In the genomic region with DNA sequence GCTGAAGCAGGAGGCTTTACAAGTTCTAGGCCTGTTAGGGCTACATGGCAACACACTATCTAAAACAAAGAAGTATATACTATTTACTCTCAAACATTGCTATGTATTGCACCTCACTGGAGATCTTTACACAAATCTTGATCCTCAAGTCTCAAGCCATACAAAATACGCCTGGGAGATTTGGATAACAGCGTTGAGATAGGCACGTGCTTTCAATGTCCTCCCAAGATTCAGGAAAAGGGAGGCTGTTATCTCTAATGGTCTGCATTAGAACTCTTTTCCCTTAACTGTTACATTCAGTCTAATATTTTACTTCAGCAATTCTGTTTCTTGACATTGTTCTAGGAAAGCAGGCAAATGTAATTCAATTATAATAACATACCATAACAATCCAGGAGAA, we compare ENCODE assay signal across 45 mouse cellular contexts. TPM values are rescaled to one million over a fixed set of nuclear protein-coding genes. Genes with fewer than 3 reads are reported as not detected.
"Had no signal": no experiment of that assay in that cellular context is flagged by ENCODE, and none has a peak within 500 bp of the region (broad histone marks: within the 10 kb centered on the region; RNA-seq: fewer than 3 reads in every experiment).

No protein-coding gene starts in this region.

- H3K4me1 ChIP-seq: limb, embryonic 10.5 days; limb, embryonic 12.5 days; limb, embryonic 13.5 days; limb, embryonic 15.5 days; midbrain, embryonic 10.5 days; midbrain, embryonic 12.5 days; midbrain, embryonic 13.5 days; midbrain, embryonic 15.5 days; neural tube, embryonic 12.5 days had no signal

- H3K27ac ChIP-seq: left cerebral cortex, adult 2 months; limb, embryonic 10.5 days; limb, embryonic 12.5 days; limb, embryonic 13.5 days; limb, embryonic 15.5 days; liver, embryonic 12.5 days; liver, embryonic 13.5 days; lung, embryonic 15.5 days; macrophage; midbrain, embryonic 10.5 days; midbrain, embryonic 12.5 days; midbrain, embryonic 13.5 days; midbrain, embryonic 15.5 days; neural tube, embryonic 12.5 days had no signal

- ATAC-seq: liver, embryonic 12.5 days; lung, postnatal 0 days; midbrain, embryonic 13.5 days; midbrain, embryonic 15.5 days; midbrain, embryonic 16.5 days had no signal

- H3K9me3 ChIP-seq: limb, embryonic 10.5 days; limb, embryonic 12.5 days; limb, embryonic 13.5 days; limb, embryonic 15.5 days; liver, embryonic 12.5 days; liver, embryonic 13.5 days; lung, embryonic 15.5 days; midbrain, embryonic 10.5 days; midbrain, embryonic 12.5 days; midbrain, embryonic 13.5 days; midbrain, embryonic 15.5 days; neural tube, embryonic 12.5 days had no signal

- H3K4me3 ChIP-seq: left cerebral cortex, adult 2 months; limb, embryonic 10.5 days; limb, embryonic 12.5 days; limb, embryonic 13.5 days; limb, embryonic 15.5 days; liver, embryonic 12.5 days; liver, embryonic 13.5 days; lung, embryonic 15.5 days; megakaryocyte, embryonic 14.5 days; midbrain, embryonic 10.5 days; midbrain, embryonic 12.5 days; midbrain, embryonic 13.5 days; midbrain, embryonic 15.5 days; myocyte; neural tube, embryonic 12.5 days had no signal

- H3K27me3 ChIP-seq: limb, embryonic 12.5 days; limb, embryonic 13.5 days; limb, embryonic 15.5 days; liver, embryonic 12.5 days; liver, embryonic 13.5 days; lung, embryonic 15.5 days; megakaryocyte, embryonic 14.5 days; midbrain, embryonic 12.5 days; midbrain, embryonic 13.5 days; midbrain, embryonic 15.5 days; neural tube, embryonic 12.5 days had no signal

- H3K9ac ChIP-seq: limb, embryonic 12.5 days; limb, embryonic 13.5 days; limb, embryonic 15.5 days; liver, embryonic 12.5 days; liver, embryonic 13.5 days; lung, embryonic 14.5 days; lung, embryonic 15.5 days; midbrain, embryonic 12.5 days; midbrain, embryonic 13.5 days; midbrain, embryonic 15.5 days; neural tube, embryonic 12.5 days had no signal

- H3K4me2 ChIP-seq: limb, embryonic 12.5 days; limb, embryonic 13.5 days; limb, embryonic 15.5 days; liver, embryonic 12.5 days; liver, embryonic 13.5 days; lung, embryonic 14.5 days; lung, embryonic 15.5 days; midbrain, embryonic 11.5 days; midbrain, embryonic 12.5 days; midbrain, embryonic 13.5 days; midbrain, embryonic 15.5 days; neural tube, embryonic 12.5 days had no signal

- DNase-seq: left cerebral cortex, postnatal 4 days; liver; liver, embryonic 13.5 days; lung, adult 18-20 months; lung, adult 2 months; lung, embryonic 14.5 days; lung, postnatal 10 days; lung, postnatal 14 days; lung, postnatal 36 days; lung, postnatal 4 days; midbrain, embryonic 14.5 days had no signal

- H3K36me3 ChIP-seq: limb, embryonic 13.5 days; limb, embryonic 15.5 days; midbrain, embryonic 12.5 days; midbrain, embryonic 13.5 days; midbrain, embryonic 15.5 days; neural tube, embryonic 12.5 days had no signal

RNA-seq across cellular contexts. Expression of gene Gm17622, which starts 36.5 kb away (rescaled TPM):
- total RNA-seq: left cerebral cortex, adult 18-20 months; left cerebral cortex, adult 2 months; left cerebral cortex, adult 8-10 months; left cerebral cortex, postnatal 10 days; left cerebral cortex, postnatal 14 days; left cerebral cortex, postnatal 25 days; left cerebral cortex, postnatal 36 days; left cerebral cortex, postnatal 4 days; liver, adult 2 months; megakaryocyte progenitor cell, adult 5-6 weeks; megakaryocyte, adult 5-6 weeks; midbrain, postnatal 0 days; monocyte, adult 5-6 weeks had no signal
- polyA plus RNA-seq: limb, embryonic 10.5 days; limb, embryonic 11.5 days; limb, embryonic 12.5 days; limb, embryonic 13.5 days; limb, embryonic 14.5 days; limb, embryonic 15.5 days; liver, adult 2 months; liver, embryonic 12.5 days; liver, embryonic 13.5 days; liver, embryonic 16.5 days; lung, adult 2 months; lung, embryonic 14.5 days; lung, embryonic 15.5 days; lung, embryonic 16.5 days; lung, postnatal 0 days; macrophage; midbrain, embryonic 10.5 days; midbrain, embryonic 11.5 days; midbrain, embryonic 12.5 days; midbrain, embryonic 13.5 days; midbrain, embryonic 14.5 days; midbrain, embryonic 15.5 days; midbrain, embryonic 16.5 days; midbrain, postnatal 0 days; myocyte; neural tube, embryonic 11.5 days; neural tube, embryonic 12.5 days had no signal

RNA-seq across cellular contexts. Expression of gene Ankdd1b, which starts 56.0 kb away (rescaled TPM):
- total RNA-seq: left cerebral cortex, postnatal 4 days; liver, adult 2 months; monocyte, adult 5-6 weeks had no signal
- polyA plus RNA-seq: limb, embryonic 10.5 days; limb, embryonic 13.5 days; liver, adult 2 months; liver, embryonic 12.5 days; liver, embryonic 13.5 days; liver, embryonic 16.5 days; lung, embryonic 14.5 days; macrophage; midbrain, embryonic 10.5 days; midbrain, embryonic 11.5 days; midbrain, embryonic 12.5 days; midbrain, embryonic 13.5 days; midbrain, embryonic 14.5 days; midbrain, embryonic 15.5 days; midbrain, embryonic 16.5 days; midbrain, postnatal 0 days; myocyte; neural tube, embryonic 11.5 days had no signal
